Mouse (Mus musculus): ENCODE data around the gene Cd207.

DNA sequence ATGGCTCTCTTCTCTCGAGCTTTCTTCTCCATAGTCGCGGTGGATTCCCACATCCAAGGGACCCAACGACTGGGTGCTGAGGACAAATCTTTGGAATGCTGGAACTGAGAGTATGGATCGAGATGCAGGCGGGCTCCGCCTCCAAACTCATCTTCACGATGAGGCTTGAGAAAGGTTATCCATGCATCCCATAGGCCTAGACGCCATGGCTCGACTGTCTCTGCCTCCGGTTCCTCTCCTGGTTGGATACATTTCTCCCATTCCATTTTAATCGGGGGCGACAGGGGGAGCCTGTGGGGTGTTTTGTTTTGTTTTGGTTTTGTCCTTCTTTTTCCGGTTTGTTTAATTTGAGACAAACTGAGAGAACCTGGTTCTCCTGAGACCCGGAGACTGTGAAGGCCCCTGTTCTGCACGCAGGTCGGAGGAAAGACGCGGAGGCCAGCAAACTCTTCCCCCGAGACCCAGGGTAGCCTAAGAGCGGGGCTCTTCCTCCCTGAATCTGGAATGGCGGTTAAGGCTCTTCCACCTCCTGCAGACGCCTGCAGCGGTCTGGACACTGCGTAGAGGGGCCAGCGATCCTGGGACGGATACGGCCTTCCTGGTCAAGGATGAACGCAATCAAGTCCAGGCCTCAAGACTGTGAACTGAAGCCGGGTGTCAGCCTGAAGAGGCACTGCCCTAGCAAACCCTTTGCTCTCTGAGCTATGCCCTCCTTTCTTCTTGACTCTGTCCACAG, 38.0 kb upstream of the Cd207 start:
- TF ChIP-seq REST (IDR thresholded peaks at IDR 0.05; ENCODE audit: insufficient read depth, insufficient read length) (no peak), POLR2A (IDR thresholded peaks at IDR 0.05; ENCODE audit: insufficient read length, low read depth) (no peak), CEBPB (IDR thresholded peaks at IDR 0.05; ENCODE audit: insufficient read depth, poor library complexity, severe bottlenecking) (no peak), POLR2AphosphoS2 (IDR thresholded peaks at IDR 0.05; ENCODE audit: insufficient read length, low read depth) (no peak), MYOD1 (IDR thresholded peaks at IDR 0.05; ENCODE audit: control insufficient read depth in 1 of 3, insufficient read length in 2 of 3, low read depth in 2 of 3) (no peak), MYOG (IDR thresholded peaks at IDR 0.05; ENCODE audit: control insufficient read depth in 1 of 3, insufficient read depth in 1 of 3, insufficient read length in 2 of 3, low read depth in 2 of 3) (no peak), TCF12 (IDR thresholded peaks at IDR 0.05; ENCODE audit: insufficient read depth, poor library complexity, severe bottlenecking) (no peak), MAX (IDR thresholded peaks at IDR 0.05; ENCODE audit: low read depth) (no peak), USF1 (IDR thresholded peaks at IDR 0.05; ENCODE audit: low read depth) (no peak), TCF3 (IDR thresholded peaks at IDR 0.05; ENCODE audit: insufficient read length, low read depth) (no peak)

Measured in myocyte (in vitro differentiated cells).